Mouse (Mus musculus): ENCODE measurements at regions not wholly inside any gene's neighbourhood (a gene's known extent, or its start where the extent isn't known, plus 50 kb on each side); places are given as distances from the start of the nearest gene placed in this dataset.

DNA sequence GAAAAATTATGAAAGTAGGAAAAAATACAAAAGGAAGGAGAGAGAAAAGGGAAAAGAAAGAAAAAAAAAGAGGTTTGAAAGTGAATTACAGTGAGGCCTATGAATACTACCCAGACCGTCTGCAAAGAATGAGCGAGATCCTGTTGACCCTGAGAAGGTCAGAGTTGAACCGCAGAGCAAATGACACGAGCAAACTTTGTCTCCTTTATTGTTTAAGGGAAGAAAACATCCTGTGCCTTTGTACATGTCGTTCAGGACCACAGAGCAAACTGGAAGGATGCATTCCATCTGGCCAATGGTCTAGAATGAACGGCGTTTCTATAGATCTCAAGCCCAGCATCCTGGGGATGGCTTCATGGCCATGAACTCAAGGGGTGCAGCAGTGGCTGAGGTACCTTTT is 270.6 kb upstream of the Zfp637 start:
- peak; percentile 40 for DNase-seq (ENCODE audit: low spot score)

- no peak for DNase-seq (ENCODE audit: low spot score)
Measured at GRCm38 (mm10) chr6:117570791-117571190, 270.2 kb upstream of the Zfp637 start.

GRCm38 (mm10) chr6:117572006-117572405 is 269.0 kb upstream of the Zfp637 start:
- no peak for DNase-seq (ENCODE audit: low spot score)

DNA sequence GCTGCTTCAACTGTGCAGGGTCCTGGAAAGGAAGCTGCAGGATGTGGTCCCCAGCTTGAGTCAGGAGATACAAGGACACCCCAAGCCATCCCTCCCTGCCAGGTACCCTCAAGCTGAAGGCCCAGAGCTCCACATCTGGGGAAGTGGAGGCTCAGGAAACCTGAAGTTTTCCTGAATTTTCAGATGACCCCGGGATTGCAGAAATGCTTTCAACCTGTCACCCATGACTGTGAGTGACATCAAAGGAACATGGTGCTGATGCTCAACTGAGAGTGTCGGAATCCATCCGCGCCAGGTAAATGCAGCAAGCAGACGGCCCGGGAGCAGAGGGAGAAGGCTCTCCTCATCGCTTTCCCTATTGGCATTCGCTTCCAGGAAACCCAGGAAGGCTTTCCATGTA is 267.6 kb upstream of the Zfp637 start:
- DNase-seq (ENCODE audit: low spot score), result no peak

GRCm38 (mm10) chr6:117574146-117574545 is 266.8 kb upstream of the Zfp637 start:
- no peak for DNase-seq (ENCODE audit: low spot score)

- no peak for DNase-seq (ENCODE audit: low spot score)
Measured at GRCm38 (mm10) chr6:117575057-117575456, 265.9 kb upstream of the Zfp637 start.

DNA sequence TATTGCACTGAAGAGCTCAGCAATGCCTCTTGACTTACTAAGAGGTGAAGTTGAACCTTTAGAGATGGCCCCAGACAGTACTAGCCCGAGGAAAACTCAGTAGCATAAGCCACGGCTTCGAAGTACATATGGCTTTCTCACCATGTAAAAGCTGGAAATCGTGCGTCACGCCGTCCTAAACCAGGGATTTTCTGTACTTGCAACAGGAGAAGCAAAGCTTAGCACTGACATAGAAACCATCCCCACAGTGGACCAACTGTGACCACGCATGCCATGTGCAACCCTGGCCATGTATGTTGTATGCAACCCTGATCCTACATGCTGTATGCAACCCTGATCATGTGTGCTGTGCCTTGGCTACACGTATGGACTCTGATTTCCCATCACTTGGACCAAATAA is 265.0 kb upstream of the Zfp637 start:
- no peak for DNase-seq (ENCODE audit: low spot score)

GRCm38 (mm10) chr6:117577539-117578521 is 263.1 kb upstream of the Zfp637 start:
- DNase-seq (ENCODE audit: low spot score), result no peak

- no peak for DNase-seq (ENCODE audit: low spot score)
Measured at GRCm38 (mm10) chr6:117580951-117581350, 260.0 kb upstream of the Zfp637 start.

DNA sequence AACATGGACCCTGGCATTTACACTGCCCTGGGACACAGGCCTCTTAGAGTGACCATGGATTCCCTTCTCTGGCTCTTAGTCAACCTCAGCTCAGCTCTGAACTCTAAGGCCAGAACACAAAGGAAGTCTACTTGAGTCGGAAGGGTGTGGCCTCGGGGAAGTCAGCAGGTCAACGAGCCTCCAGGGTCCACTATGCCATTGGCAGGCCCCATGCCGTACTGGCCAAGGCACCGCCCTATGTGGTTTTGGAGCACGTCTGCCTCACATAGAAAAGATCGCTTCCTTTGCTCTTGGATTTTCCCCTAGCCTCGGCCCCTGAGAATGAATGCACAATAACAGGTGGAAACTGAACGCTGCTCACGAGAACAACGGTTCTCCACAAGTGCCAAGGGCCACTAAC is 257.9 kb upstream of the Zfp637 start:
- DNase-seq (ENCODE audit: low spot score), result no peak

DNA sequence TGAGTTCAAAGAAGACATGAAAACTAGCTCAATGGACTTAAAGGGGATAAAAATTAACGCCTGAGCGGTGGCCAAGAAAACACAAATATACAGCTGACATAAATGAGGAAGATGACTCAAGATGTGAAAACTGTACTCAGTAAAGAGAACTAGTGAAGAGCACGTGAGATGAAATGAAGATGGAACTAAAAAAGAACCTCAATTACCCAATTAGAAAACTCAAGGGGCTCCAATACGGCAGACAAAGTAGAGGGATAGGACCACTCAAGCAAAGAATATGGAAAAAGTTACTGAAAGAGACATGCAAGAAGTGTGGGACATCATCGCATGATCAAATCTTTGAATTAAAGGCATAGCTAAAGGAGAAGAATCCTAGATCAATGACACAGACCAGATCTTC is 256.4 kb upstream of the Zfp637 start:
- DNase-seq (ENCODE audit: low spot score), result no peak

DNA sequence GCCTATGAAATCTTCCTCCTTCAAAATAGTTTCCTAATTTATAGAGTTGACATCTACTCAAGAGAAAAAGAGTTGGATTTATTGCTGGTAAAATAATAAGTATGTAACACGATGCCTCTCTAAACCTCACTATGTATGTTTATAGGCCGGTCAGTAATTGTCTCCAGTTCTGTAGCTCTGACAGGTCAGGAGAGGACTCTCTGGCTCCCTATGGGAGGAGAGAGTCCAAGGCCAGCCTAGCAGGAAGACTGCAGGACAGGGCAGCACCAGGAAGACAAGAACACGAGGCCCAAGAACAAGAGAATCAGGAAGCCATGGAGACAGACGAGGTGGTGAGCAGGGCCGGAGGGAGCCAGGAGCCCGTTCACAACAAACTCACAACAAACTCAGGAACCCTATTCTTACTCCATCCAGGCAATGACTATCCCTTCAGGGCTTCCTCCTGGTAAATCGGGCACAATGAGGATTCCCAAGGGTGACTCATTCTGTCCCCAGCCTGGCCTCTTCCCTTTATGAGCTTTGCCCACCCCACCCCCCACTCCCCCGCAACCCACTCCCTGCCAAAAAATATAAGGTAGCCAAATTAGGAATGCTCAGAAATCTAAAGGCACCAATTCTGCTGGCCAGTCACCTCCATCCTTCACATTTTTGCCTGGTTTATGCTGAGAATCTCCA is 244.7 kb upstream of the Zfp637 start:
- DNase-seq (ENCODE audit: low spot score), result no peak

DNA sequence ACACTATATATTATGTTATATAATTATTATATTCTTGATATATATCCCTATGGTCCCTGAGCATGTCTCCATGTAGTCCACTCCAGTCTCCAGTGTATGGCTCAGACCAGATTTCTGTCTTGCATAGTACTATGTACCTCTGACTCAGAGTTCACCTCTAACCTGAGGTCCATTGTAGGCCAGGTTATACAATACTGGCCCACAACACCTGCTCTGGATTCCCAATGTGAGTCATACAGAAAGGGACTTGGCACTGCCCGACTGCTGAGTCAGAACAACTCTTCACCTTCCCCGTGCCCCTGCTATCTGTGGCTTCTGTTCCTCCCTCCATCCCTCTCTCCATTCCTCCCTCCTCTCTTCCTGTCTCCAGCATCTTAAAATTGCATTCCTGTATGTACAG is 236.1 kb upstream of the Zfp637 start:
- DNase-seq (ENCODE audit: low spot score), result no peak

DNA sequence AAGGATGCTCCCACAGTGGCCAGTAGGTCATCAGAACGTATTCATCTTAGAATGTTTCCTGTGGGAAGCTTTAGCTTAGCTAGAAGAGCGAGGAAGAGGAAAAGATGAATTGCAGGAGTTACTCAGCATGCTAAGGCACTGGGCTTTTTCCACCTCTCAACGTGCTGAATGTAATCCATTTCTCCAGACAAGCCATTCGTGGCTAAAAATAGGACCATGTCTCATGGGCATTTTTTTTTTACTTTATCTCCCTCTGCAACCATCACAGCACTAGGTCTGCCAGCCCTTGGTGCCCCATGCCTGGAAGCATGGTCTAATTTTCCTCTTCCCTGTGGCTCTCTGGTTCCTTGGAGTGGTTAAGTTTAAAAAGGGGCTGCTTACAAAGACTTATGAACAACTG is 235.3 kb upstream of the Zfp637 start:
- DNase-seq (ENCODE audit: low spot score), result no peak

DNA sequence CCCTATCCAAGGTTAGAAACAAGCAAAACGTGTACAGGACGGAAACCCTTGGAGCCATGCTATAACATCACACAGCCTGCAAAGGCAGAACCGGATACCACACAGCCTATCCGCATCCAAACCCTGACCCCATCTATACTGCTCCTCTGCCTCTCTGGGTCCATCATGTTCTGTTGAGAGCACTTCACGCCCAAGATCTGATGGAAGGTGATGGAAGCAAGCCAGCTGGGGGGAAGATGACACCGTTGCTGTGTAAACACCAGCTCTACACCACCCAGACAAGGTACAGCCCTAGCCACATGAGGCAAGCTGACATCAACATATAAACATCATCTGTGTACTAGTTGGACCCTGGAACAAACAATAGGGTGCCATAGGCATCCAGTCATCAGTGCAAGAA is 234.8 kb upstream of the Zfp637 start:
- DNase-seq (ENCODE audit: low spot score), result no peak

DNA sequence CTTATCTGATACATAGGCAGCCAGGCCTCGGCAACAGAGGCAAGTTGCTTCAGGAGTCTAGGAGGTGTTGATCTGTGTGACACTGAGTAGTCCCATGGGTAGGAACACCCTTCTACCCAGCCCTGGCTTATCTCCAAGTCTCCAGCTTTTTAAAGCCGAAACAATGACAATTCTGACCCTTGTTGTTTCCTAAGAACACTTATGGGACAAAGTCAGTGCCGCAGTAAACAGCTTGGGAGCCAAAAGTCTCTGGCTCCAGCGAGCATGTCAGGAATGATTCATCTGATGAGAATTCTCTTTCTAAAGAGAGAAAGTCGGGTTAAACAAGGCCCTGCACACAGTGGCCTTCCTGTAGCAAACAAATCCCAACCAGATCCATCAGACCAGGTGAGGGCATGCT is 234.0 kb upstream of the Zfp637 start:
- DNase-seq (ENCODE audit: low spot score), result no peak

DNA sequence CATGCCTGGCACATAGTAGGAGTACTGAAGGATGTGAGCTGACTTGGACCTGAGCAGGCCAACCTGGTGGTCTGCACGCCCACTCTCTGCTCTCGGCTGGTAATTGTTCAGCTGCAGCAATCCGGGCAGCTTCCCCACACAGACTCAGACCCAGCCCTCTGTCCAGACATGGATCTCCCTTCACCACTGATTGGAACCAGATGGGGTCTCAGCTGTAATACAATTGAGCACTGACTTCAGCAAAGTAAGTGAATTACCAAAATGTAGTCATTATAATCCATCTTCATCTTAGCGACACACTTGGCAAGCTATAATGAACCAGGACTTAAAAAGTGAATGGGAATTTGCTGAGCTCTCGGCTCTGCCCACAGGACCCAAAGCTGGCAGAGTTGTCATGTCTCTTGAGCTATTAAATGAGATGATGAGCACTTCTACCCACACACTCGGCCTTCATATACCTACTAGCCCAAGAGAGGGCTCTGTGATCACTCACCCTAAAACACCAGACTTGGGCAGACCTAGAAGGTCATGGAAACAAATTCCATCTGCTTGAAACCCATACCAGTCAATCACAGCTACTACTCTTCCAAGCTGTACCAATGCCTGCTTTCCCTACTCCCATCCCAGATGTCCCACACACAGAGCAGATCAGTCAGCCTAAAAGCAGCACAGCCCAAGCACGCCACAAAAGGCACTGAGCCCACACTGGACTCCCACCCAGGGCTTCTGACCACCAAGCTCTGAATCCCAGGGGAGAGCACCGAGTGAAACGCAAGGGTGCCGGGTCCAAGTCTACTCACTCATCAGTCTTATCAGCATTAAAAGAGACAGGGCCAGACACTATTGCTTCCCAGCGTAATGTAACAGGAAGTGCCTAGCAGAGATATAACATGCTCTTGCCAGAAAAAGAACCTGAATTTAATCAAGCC is 231.2 kb upstream of the Zfp637 start:
- DNase-seq (ENCODE audit: low spot score), result peak; percentile 79

DNA sequence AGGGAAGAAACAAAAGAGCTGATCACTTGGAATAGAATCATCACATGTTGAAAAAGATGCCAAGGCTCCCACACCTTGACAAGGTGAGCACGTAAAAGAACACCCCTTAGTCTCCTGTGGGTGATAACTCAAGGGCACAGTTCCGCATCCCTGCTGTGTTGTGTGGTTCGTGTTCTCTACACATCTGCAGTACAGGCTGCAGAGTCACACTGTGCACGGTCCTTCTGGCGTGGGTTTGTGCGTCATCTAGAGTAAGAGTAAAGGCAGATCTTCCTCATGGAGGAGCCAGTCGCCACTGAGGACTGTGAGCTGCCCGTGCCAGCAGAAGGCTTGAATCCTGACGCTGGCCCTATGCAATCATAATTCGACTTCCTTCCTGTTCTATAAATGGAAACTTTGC is 229.7 kb upstream of the Zfp637 start:
- DNase-seq (ENCODE audit: low spot score), result no peak

DNA sequence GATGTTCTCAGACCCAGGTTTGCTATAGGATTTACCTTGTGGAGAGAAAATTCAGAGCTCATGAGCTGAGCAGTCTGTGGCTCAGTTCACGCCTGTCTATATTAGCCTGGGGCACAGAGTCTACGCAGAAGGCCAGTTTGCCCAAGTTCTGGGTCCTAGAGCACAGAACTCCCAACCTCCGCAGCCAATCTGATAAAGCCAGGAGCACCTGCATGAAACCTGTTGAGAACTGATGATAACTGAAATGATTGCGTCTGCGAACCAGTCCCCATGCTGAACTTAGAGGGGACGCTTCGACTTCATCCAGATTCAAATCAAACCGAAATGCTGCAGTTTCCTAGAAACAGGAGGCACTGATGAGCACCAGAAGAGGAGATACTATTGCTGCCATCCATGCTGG is 229.0 kb upstream of the Zfp637 start:
- DNase-seq (ENCODE audit: low spot score), result no peak

DNA sequence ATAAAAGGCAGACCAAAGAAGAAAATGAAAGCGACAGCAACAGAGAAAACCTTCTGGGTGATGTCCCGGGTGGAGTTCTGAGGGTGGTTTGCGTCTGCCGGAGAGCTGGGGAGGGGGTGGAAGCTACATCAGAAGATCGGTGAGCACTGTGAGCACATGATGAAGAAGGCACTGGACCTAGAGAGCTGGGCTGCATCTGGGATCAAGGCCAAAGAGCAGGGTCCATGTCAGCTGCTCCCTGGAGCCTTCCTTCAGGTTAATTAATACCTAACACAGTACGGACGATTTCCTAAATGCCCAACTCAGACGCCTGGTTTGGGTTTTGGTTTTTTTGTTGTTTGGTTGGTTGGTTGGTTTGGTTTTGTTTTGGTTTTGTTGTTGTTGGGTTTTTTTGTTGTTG is 228.6 kb upstream of the Zfp637 start:
- no peak for DNase-seq (ENCODE audit: low spot score)

DNA sequence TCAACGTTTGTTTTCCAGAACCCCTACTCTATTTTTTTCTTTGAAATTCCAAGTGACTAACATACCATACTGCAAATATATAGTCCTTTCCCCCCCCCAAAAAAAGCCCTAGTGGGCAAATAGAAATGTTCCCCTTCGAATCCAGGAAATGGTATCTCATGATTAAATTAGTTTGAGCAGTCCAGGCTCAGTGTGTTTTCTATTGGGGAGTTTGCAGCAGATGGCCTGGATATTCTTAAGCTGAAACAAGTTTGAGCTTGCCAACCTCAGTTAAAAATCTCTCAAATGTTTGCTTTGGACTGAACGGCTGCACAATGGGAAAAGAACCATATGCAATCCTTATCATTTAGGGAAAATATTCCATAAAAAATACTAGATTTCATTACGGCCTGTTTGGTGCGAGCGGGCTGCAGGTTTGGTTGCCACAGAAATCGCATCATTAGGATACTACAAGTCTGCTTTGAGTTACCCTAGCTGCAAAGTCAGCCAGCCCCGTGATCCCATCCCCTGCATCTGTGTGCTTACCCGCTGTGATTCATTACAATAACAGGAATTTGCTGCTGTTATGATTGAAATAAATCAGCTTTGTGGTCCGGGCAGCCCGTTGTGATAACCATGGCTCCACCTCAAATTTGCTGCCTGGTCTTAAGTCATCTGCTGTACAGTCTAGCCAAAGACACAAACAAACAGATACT is 227.2 kb upstream of the Zfp637 start:
- DNase-seq (ENCODE audit: low spot score), result peak; percentile 14

GRCm38 (mm10) chr6:117614386-117614785 is 226.6 kb upstream of the Zfp637 start:
- no peak for DNase-seq (ENCODE audit: low spot score)

Data from embryo, embryonic 10.5 days (tissue).